Comparison of ENCODE assay signal across 22 mouse cellular contexts in the genomic region with DNA sequence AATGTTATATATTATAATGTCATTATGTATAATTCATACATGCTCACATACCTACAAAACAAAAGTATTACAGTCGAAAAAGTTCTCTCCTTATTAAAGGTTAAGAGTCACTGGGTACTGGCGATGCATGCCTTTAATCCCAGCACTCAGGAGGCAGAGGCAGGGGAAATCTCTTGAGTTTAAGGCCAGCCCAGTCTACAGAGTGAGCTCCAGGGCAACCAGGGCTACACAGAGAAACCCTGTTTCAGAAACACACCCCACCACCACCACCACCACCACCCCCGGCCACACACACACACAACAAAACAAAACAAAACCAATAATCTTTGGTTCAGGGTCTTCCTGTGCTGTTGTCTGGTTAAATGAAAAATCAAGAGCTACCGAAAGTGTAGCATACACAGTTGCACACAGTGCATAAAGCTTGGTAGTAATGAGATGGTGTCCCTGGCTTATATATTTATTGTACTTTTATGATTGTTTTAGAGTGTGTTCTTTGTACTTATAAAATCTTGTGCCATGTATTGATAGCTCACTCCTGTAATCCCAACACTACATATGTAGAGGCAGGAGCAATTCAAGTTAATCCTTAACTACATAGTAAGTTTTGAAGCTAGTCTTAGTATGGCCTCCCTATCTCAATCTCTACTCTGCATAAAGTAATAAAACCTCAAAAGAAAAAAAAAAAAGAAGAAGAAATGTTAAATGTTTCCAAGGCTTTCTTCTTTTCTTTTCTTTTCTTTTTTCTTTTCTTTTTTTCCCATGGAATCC. TPM values are rescaled to one million over a fixed set of nuclear protein-coding genes. Genes with fewer than 3 reads are reported as not detected.
DNase-seq lines count a peak whose midpoint lies in the region; ATAC-seq and TF ChIP-seq lines count a peak whose summit lies in the region.
"Had no signal": no experiment of that assay in that cellular context is flagged by ENCODE, and none has a peak within 500 bp of the region (broad histone marks: within the 10 kb centered on the region; RNA-seq: fewer than 3 reads in every experiment).

No protein-coding gene starts in this region.

- peak; percentile 91 for ATAC-seq in intestine, embryonic 15.5 days
- ATAC-seq in intestine, postnatal 0 days = peak; percentile 86
- no peak for ATAC-seq in hindbrain, postnatal 0 days
- ATAC-seq: forebrain, embryonic 14.5 days had no signal

- H3K27ac ChIP-seq in intestine, embryonic 15.5 days = 0 out of 2 replicates have a peak overlapping the region, but pooled peaks have one; percentile 36
- H3K27ac ChIP-seq in intestine, postnatal 0 days (ENCODE audit: low read depth, low read length) = peak overlapping the region; percentile 55; the same call in 1 of the 2 replicates
- peak overlapping the region; percentile 24; the same call in 1 of the 2 replicates for H3K27ac ChIP-seq in small intestine, adult 2 months (ENCODE audit: insufficient read depth, low read depth, low read length)
- H3K27ac ChIP-seq in hindbrain, postnatal 0 days = no peak overlapping the region
- H3K27ac ChIP-seq: embryonic facial prominence, embryonic 13.5 days; embryonic facial prominence, embryonic 15.5 days; forebrain, embryonic 10.5 days; forebrain, embryonic 12.5 days had no signal

- 76% methylated on average over 4 of the region's 4 CpGs for WGBS in intestine, embryonic 15.5 days
- 50% methylated on average over 4 of the region's 4 CpGs for WGBS in intestine, postnatal 0 days
- WGBS in small intestine, adult 2 months = 28% methylated on average over 4 of the region's 4 CpGs
- 97% methylated on average over 4 of the region's 4 CpGs for WGBS in hindbrain, postnatal 0 days

- no peak overlapping the region for H3K4me2 ChIP-seq in intestine, embryonic 15.5 days (replicated peaks)
- no peak overlapping the region for H3K4me2 ChIP-seq in intestine, postnatal 0 days (replicated peaks; ENCODE audit: low read depth)
- H3K4me2 ChIP-seq in hindbrain, postnatal 0 days (ENCODE audit: low read depth, low read length) = no peak overlapping the region
- H3K4me2 ChIP-seq: embryonic facial prominence, embryonic 13.5 days; embryonic facial prominence, embryonic 15.5 days; forebrain, embryonic 12.5 days had no signal

- H3K27me3 ChIP-seq in intestine, embryonic 15.5 days (replicated peaks) = no peaks in the 10 kb centered on the region
- no peaks in the 10 kb centered on the region for H3K27me3 ChIP-seq in intestine, postnatal 0 days (replicated peaks; ENCODE audit: control insufficient read depth, insufficient read depth, low read length)
- H3K27me3 ChIP-seq in small intestine, adult 2 months (ENCODE audit: control insufficient read depth, insufficient read depth, low read length) = no peaks in the 10 kb centered on the region
- H3K27me3 ChIP-seq in hindbrain, postnatal 0 days (ENCODE audit: insufficient read depth, low read length) = no peaks in the 10 kb centered on the region
- H3K27me3 ChIP-seq: embryonic facial prominence, embryonic 13.5 days; embryonic facial prominence, embryonic 15.5 days; forebrain, embryonic 12.5 days had no signal

- no peak for TF ChIP-seq POLR2A in small intestine, adult 2 months (IDR thresholded peaks at IDR 0.05; ENCODE audit: low read depth, low read length)

- no peak for DNase-seq in hindbrain, postnatal 0 days (ENCODE audit: low spot score)
- no peak for DNase-seq in heart, postnatal 14 days
- DNase-seq in right cerebral cortex, postnatal 4 days = no peak
- DNase-seq: adrenal gland, adult 2 months; adrenal gland, postnatal 10 days; adrenal gland, postnatal 25 days; cerebellum, adult 11 months; cerebellum, adult 18-20 months; cerebellum, adult 8-10 months; cerebellum, adult 9-11 months; cerebellum, postnatal 14 days; cerebellum, postnatal 36 days; embryo, embryonic 11 days had no signal

- no peak overlapping the region for H3K9ac ChIP-seq in intestine, embryonic 15.5 days
- no peak overlapping the region for H3K9ac ChIP-seq in intestine, postnatal 0 days (ENCODE audit: low read depth, low read length)
- no peak overlapping the region for H3K9ac ChIP-seq in hindbrain, postnatal 0 days (replicated peaks; ENCODE audit: low read length)
- H3K9ac ChIP-seq: embryonic facial prominence, embryonic 13.5 days; embryonic facial prominence, embryonic 15.5 days; forebrain, embryonic 12.5 days had no signal

- no peak for TF ChIP-seq CTCF in intestine, postnatal 0 days (IDR thresholded peaks at IDR 0.05; ENCODE audit: low read depth)
- TF ChIP-seq CTCF in small intestine, adult 2 months (IDR thresholded peaks at IDR 0.05; ENCODE audit: extremely low read depth, insufficient read length, insufficient replicate concordance, low read depth, low read length) = no peak
- no peak for TF ChIP-seq CTCF in hindbrain, postnatal 0 days (IDR thresholded peaks at IDR 0.05; ENCODE audit: low read depth)

- peaks cover 4% of the 10 kb centered on the region; the same call in 1 of the 2 replicates for H3K36me3 ChIP-seq in intestine, embryonic 15.5 days
- H3K36me3 ChIP-seq in intestine, postnatal 0 days (ENCODE audit: control insufficient read depth, insufficient read depth) = peaks cover 8% of the 10 kb centered on the region; the same call in 1 of the 2 replicates
- peaks cover 8% of the 10 kb centered on the region; the same call in 1 of the 2 replicates for H3K36me3 ChIP-seq in small intestine, adult 2 months (ENCODE audit: control insufficient read depth, insufficient read depth, low read length)
- H3K36me3 ChIP-seq in hindbrain, postnatal 0 days (ENCODE audit: insufficient read depth, low read length) = peaks cover 9% of the 10 kb centered on the region; the same call in 1 of the 2 replicates

- no peaks in the 10 kb centered on the region for H3K9me3 ChIP-seq in intestine, embryonic 15.5 days
- H3K9me3 ChIP-seq in intestine, postnatal 0 days (ENCODE audit: control insufficient read depth) = no peaks in the 10 kb centered on the region
- no peaks in the 10 kb centered on the region for H3K9me3 ChIP-seq in hindbrain, postnatal 0 days (ENCODE audit: low read length)
- H3K9me3 ChIP-seq: embryonic facial prominence, embryonic 13.5 days; embryonic facial prominence, embryonic 15.5 days; forebrain, embryonic 10.5 days; forebrain, embryonic 12.5 days had no signal

- peaks cover 4% of the 10 kb centered on the region for H3K4me1 ChIP-seq in intestine, embryonic 15.5 days (replicated peaks)
- H3K4me1 ChIP-seq in intestine, postnatal 0 days (replicated peaks; ENCODE audit: control insufficient read depth, insufficient read depth, low read length) = no peaks in the 10 kb centered on the region
- H3K4me1 ChIP-seq in small intestine, adult 2 months (ENCODE audit: control insufficient read depth, insufficient read depth, insufficient read length, low read length) = peaks cover 12% of the 10 kb centered on the region; the same call in 1 of the 2 replicates
- no peaks in the 10 kb centered on the region for H3K4me1 ChIP-seq in hindbrain, postnatal 0 days (ENCODE audit: insufficient read depth, low read length)

- intact Hi-C loops in heart, postnatal 14 days (cut with DNase I) = no loop called here

- no peak overlapping the region for H3K4me3 ChIP-seq in intestine, embryonic 15.5 days (replicated peaks)
- no peak overlapping the region for H3K4me3 ChIP-seq in intestine, postnatal 0 days (ENCODE audit: low read depth, low read length)
- no peak overlapping the region for H3K4me3 ChIP-seq in small intestine, adult 2 months (ENCODE audit: low read depth, low read length)
- H3K4me3 ChIP-seq in hindbrain, postnatal 0 days (ENCODE audit: low read length) = no peak overlapping the region
- H3K4me3 ChIP-seq: embryonic facial prominence, embryonic 13.5 days; embryonic facial prominence, embryonic 15.5 days; erythroblast, embryonic 14.5 days; forebrain, embryonic 10.5 days; forebrain, embryonic 12.5 days had no signal

RNA-seq across cellular contexts. Expression of gene Gpr21, which starts 4.8 kb away (rescaled TPM):
- 0.92 and 1.8 TPM in 2 replicates for polyA plus RNA-seq in intestine, embryonic 15.5 days (2015; fragmentation: Nextera tagmentation; extraction: Ambion mirVana)
- 0.29 and 0.39 TPM in 2 replicates for polyA plus RNA-seq in intestine, postnatal 0 days (2015; fragmentation: Nextera tagmentation; extraction: Ambion mirVana)
- 0.06 and 0.15 TPM in 2 replicates for polyA plus RNA-seq in small intestine, adult 2 months (2012; rRNA removed)
- total RNA-seq in hindbrain, postnatal 0 days (2014; rRNA removed) = 22.5 and 25.0 TPM in 2 replicates
- 8.8 and 9.1 TPM in 2 replicates for polyA plus RNA-seq in hindbrain, postnatal 0 days (2015; fragmentation: Nextera tagmentation; extraction: Ambion mirVana)
- total RNA-seq in heart, postnatal 14 days (2021) = under 1 TPM; 0.91 to 1.00 TPM
- polyA plus RNA-seq: erythroblast, embryonic 14.5 days had no signal
